Mouse (Mus musculus) gastrocnemius, postnatal 36 days (tissue): Measurements from ENCODE around the gene Wdfy3. TPM values are rescaled to one million over a fixed set of nuclear protein-coding genes. Genes with fewer than 3 reads are reported as not detected.

Experiments used
- DNase-seq, 2 experiments: peaks; one replicate each; pipeline ENCODE4 v3.0.0; 2022
- intact Hi-C: fragments of 180-260 bp; cut with DNase I; formaldehyde crosslinking; loops from one replicate; pipeline ENCODE4 v1.15.1; 2025
- total RNA-seq, 2 experiments: library from RNA; stranded (reverse); gene quantifications; 2 replicates each; pipeline ENCODE4 v1.2.3; 2021

The Wdfy3 gene
- total RNA-seq, 2 experiments from 2014 or later = 18.3 to 21.2 TPM

DNA sequence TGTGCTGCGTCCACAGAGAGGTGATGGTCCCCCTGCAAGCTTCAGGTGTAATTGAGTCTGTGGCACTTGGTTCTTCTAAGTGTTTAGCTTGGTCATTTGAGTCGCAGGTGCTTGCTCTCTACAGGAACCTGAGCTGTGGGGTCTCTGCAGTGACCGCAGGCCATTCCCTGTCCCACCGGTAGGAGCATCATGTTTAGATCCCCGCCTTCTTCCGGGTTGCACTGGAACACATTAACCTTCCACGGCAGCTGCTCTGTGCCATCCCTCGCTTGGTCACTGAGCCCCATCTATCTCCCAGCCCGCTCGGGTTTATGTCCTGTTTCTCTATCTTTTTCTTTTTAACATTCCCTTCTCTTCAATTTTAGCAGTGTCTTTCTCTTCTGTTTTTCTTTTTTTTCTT is 250.5 kb downstream of the Wdfy3 start:
- DNase-seq = no peak
- intact Hi-C loops = no loop called here

DNA sequence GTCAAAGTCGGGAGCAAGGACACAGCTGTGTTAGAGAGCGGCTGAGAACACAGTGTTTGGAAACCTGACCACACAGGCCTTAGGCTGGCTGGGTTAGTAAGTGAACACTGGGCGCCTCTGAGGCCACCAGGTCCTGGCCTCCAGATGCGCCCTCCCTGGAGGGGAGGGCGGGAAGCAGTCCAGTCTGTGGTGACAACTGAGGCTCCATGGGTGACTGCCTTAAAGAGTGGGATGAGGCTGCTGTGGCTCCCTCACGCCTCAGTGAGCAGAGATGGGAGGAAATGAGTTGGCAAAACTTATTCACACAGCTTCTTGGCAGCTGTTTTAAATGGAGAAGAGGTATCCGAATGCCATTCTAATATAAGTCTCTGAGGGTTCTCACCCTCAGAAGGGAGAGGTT is 252.9 kb downstream of the Wdfy3 start:
- intact Hi-C loops = no loop called here
- no peak for DNase-seq

DNA sequence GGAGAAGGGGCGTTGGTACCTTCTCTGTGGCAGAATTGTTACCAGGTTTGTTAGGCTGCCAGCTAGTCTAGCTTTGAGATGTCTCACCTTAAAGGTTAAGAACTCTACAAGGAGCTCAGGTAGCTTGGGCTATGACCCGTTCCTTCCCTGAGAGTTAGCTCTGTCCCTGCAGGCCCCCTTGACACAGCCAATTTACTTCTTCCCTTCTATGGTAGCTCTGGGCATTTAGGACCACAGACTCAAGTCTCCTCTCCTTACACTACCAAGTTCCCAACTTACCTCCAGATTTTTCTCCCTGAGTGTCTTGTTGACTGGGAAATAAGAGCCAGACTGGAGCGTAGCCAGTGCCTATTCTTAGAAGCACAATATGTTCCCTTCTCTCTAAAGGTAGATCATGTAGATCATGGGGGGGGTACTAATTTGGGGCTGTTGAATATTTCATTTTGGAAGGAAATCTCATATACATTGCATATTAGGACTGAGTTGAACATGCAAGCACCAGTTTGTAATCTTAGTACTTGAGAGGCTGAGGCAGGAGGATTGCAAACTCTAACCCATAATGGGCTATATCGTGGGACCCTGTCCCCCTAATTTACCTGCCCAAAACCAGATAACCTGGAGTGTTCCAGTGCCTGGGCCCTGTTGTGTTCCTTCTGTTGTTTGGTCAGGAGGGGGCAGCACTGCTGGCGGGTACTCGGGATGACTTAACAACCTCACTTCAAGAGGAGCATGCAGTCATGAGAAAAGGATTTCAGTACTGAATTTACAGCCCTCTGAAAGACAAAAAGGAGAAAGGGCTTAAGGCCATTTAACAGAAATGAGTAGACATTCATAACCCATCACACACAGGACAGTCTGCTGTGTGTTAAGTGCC is 258.2 kb downstream of the Wdfy3 start:
- intact Hi-C loops = no loop called here
- DNase-seq = no peak

DNA sequence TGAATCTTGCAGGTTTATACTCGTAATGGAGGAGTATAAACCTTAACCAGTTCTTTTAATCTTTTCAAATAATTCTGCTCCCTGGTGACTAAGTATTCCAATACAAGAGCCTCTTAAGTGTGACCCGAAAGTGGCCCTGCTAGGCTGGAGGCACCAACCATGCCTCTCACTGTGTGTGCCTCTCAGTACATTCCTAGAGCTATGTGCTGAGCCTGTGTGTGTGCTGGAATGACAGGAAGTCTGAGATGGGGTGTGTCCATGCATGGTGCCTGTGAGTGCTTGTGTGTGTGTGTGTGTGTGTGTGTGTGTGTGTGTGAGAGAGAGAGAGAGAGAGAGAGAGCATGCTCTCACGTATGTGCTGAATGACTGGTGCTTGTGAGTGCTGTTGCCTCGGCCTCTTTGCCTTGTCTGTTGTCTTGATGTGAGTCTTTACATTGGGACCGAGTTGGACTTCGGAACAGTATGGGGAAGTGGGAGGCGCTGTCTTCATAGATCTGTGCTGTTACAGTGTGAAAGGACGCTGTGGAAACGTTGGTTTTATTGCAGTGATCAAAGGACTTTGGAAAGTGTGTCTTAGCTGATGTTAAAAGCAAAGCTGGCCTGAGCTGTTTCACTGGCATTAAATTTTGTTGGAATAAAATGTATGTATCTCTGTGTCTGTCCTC is 267.2 kb downstream of the Wdfy3 start:
- no peak for DNase-seq
- intact Hi-C loops = no loop called here

DNA sequence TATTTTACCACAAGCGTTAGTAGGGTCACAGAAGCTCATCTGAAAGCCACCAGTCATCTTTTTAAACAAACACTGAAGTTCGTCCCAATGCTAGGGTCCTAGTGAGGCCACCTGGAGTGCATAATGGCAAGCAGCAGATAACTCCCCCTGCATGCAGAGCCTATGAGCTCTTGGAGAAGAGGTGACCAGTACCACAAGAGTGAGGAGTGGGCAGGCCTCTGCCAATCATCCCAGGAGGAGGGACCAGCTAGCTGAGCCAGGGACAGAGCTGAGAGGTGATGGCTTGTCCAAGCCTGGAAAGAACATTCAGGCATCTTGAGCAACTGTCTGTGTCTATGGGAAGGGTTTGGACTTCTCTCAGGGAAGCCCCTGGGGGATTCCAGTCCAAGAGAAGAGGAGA is 267.8 kb downstream of the Wdfy3 start:
- no peak for DNase-seq
- intact Hi-C loops = no loop called here

DNA sequence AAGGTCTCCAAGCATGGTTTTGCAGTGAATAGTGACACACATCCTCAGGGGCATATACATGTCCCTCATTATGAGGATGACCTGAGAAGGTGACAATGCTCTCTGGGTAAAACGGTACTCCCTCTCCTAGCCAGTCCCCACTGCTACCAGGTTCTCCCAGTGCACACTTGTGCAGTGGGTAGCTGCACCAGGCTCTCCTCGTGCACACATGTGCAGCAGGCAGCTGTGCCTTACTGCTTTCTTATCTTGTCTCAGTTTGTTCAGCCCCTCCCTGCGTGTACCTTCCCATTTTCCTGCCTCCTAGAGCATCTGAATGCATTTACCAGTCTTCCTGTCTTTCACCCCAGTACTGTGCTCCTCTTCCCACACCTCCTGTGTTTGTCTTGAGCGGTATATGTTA is 277.1 kb downstream of the Wdfy3 start:
- no peak for DNase-seq

DNA sequence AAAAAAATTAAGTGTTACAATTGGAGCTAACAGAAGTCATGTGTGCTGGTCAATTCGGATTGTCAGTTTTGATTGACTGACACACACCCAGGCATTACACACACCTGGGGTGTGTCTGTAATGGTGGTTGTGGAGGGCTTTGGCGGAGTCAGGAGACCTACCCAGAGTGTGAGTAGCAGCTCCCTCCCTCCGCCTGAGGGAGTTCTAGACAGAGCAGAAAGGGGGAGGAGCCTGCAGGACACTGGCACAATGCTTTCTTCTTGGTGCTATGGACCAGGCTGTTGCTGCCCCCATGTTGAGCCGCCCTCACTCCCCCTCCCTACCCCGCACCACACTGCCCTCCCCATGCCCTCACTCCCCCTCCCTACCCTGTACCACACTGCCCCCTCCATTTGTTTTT is 279.2 kb downstream of the Wdfy3 start:
- intact Hi-C loops = no loop called here
- no peak for DNase-seq

More for the DNA sequence above, 277.1 kb downstream of the Wdfy3 start:
- intact Hi-C loops = no loop called here

DNA sequence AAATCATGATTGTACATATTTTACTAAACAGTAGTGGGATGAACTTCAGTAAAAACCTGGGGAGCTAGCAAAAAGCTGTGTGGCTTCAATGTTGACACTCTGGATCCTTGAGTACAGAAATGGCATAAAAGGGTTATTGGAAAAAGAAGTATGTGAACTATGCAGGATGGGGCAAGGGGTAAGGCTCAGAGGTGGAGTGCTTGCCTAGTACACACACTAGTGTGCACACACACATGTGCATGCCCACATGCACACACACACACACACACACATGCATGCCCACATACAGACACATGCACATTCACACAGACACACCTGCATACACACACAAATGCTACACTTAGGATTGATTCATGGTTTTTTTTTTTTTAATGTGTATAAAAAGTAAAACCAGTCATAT is 280.0 kb downstream of the Wdfy3 start:
- DNase-seq = no peak
- intact Hi-C loops = no loop called here

DNA sequence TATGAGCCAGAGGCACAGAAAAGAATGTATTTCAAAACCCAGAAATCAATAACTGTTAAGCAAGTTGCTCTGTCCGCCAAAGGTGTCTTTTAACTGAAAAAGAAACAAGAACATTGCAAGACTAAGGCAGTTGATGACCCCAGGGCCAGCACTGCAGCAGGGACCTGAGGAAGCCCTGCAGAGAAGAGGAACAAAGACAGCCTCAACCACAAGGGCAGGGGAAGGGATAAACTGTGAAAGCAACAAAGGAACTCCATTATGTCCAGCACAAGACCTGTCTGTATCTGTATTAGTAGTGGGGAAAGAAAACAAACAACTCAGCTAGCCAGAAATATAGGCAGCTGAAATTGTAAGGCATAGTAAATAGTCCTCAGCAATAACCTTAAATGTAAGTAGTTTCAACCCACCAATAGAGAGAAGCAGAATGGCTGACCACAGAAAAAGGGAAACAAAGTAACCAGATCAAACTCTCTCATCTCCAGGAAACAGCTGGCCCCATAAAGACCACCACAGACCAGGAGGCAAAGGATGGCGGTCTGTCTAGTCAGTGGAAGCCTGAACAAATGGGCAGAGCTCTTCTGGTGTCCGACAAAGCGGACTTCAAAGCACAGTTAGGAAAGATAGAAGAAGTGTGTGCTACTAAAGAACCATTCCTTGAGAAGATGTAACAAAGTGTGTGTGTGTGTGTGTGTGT is 283.7 kb downstream of the Wdfy3 start:
- no peak for DNase-seq
- intact Hi-C loops = no loop called here

DNA sequence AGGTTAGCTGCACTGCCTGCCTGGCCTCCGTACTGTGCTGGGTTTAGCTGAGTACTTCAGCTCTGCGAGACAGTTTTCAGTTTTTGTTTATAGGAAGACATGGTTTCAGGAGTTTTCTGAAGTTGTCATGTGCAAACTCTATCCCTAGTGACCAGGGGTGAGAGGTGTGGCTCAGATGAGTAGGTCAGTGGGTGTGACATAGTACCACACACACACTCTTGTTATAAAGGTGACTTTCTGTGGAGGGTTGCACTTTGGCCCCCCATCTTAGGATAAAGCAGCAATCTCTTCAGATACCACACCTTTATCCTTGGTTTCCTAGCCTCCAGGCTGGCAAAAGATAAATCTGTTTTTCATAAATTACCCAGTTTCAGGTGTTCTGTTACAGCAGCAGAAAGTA is 284.9 kb downstream of the Wdfy3 start:
- intact Hi-C loops = no loop called here
- no peak for DNase-seq

DNA sequence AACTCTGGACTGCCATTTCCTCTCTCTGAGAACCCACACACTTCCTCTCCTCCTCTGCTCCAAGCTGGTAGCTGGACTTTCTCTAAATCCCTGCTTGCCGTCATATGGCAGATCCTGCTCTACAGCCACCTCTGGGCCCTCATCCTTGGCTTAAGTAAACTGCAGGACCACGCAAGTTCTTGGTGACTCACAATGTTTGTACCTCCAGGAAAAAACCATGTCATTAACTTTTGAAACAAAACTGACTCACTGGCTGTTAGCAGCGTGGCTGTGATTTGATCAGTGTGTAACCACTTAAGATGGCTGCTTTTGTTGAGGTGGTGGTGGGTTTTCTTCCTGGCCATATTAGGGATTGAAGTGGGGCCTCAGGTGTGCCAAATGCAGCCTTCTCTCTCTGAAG is 285.4 kb downstream of the Wdfy3 start:
- DNase-seq = no peak
- intact Hi-C loops = no loop called here
